Mouse (Mus musculus) limb, embryonic 15.5 days (tissue): ENCODE measurements around the gene Nat8f5. TPM values are rescaled to one million over a fixed set of nuclear protein-coding genes. Genes with fewer than 3 reads are reported as not detected.

Experiments used
- microRNA-seq: library from miRNA; unstranded; fragments of <30 nt; microRNA quantifications from one replicate; pipeline ENCODE4, GENCODE M21; 2016
- polyA plus RNA-seq: library from polyadenylated mRNA; unstranded; fragments of >200 nt; fragmentation: Nextera tagmentation; extraction: Ambion mirVana; gene quantifications from 2 replicates; pipeline ENCODE4 v1.2.1, GENCODE M21; 2015

Gene Nat8f5
- polyA plus RNA-seq, 1 experiment from 2014 or later, result not detected

Small RNA genes within 50 kb of the gene (microRNA-seq; reads per million reads assigned to microRNA genes)
- gene Mir6375, result not detected

Other genes starting within 250 kb of the Nat8f5 start
- 2.7 and 4.3 TPM in 2 replicates for gene Alms1, start 233.4 kb downstream of the Nat8f5 start, polyA plus RNA-seq
- not detected in 2 replicates for gene Nat8f7, start 107.8 kb downstream of the Nat8f5 start, polyA plus RNA-seq
- gene Nat8f3, start 55.2 kb downstream of the Nat8f5 start, polyA plus RNA-seq, result not detected in 2 replicates
- not detected in 2 replicates for gene Nat8f6, start within 50 bp of the Nat8f5 start, polyA plus RNA-seq
- 0.13 TPM in 1 of 2 replicates, not detected in the other for gene Nat8, start 11.1 kb upstream of the Nat8f5 start, polyA plus RNA-seq
- gene Nat8f2, start 48.2 kb upstream of the Nat8f5 start, polyA plus RNA-seq, result not detected in 2 replicates
- 1.5 and 1.8 TPM in 2 replicates for gene Nat8f4, start 83.9 kb upstream of the Nat8f5 start, polyA plus RNA-seq
- gene Tprkb, start 90.9 kb upstream of the Nat8f5 start, polyA plus RNA-seq, result 31.8 and 34.8 TPM in 2 replicates
- 4.2 and 4.7 TPM in 2 replicates for gene Nat8f1, start 94.7 kb upstream of the Nat8f5 start, polyA plus RNA-seq
- gene Dusp11, start 140.7 kb upstream of the Nat8f5 start, polyA plus RNA-seq, result 44.2 and 51.4 TPM in 2 replicates
- not detected in 2 replicates for gene Figla, start 195.2 kb upstream of the Nat8f5 start, polyA plus RNA-seq
- 2.0 and 2.3 TPM in 2 replicates for gene Add2, start 207.7 kb upstream of the Nat8f5 start, polyA plus RNA-seq